Mouse (Mus musculus): ENCODE measurements around the gene Trim25. TPM values are rescaled to one million over a fixed set of nuclear protein-coding genes. Genes with fewer than 3 reads are reported as not detected.

Gene Trim25
- polyA plus RNA-seq, 1 experiment from 2014 or later = 4.3 TPM

DNA sequence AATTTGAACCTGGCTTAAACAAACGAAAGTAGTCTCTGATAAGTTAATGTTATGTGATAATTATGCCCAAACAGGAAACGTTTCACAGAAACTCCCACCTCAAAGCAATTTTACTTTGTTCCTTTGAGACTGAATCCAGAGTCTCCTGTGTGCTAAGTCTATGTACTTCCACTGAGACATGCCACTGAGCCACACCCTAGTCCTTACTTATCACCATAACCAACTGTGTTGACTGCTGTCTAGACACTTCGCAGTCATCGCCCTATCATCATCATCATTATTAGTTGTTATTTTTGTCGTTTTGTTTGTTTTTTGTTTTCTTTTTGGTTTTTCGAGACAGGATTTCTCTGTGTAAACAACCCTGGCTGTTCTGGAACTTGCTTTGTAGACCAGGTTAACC lies 65.1 kb downstream of the Trim25 start:
- no peak overlapping the region for H3K9ac ChIP-seq
- no peak overlapping the region for H3K4me3 ChIP-seq (replicated peaks; ENCODE audit: low read length)
- H3K36me3 ChIP-seq (replicated peaks; ENCODE audit: control insufficient read depth, insufficient read depth) = no peaks in the 10 kb centered on the region
- DNase-seq (ENCODE audit: low spot score) (no peak), ATAC-seq (ENCODE audit: low FRiP score) (no peak)
- H3K9me3 ChIP-seq (ENCODE audit: control insufficient read depth, low read length) = no peaks in the 10 kb centered on the region
- H3K4me2 ChIP-seq (replicated peaks) = no peak overlapping the region
- peaks cover 3% of the 10 kb centered on the region for H3K4me1 ChIP-seq (replicated peaks; ENCODE audit: control insufficient read depth, insufficient read depth, low read length)
- no peak overlapping the region for H3K27ac ChIP-seq
- no peaks in the 10 kb centered on the region for H3K27me3 ChIP-seq (ENCODE audit: control insufficient read depth, insufficient read depth, low read length)
- WGBS = 83% methylated on average over 6 of the region's 6 CpGs

DNA sequence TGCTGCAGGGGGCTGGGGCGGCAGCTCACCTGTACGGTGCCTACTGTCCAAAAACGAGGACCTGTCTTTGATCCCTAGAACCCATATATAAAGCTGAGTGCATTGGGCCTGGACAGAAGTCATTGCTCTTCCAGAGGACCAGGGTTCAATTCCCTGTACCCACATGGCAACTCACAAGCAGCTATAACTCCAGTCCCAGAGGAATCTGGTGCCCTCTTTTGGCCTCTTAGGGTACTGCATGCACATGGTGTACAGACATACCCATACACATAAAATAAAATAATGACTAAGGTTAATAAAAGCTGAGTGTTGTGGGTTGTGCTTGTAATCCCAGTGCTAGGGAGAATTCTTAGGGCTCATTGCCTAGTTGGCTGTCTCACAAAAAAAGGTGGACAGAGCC lies 66.1 kb downstream of the Trim25 start:
- ATAC-seq (ENCODE audit: low FRiP score) (no peak), DNase-seq (ENCODE audit: low spot score) (no peak)
- H3K36me3 ChIP-seq (replicated peaks; ENCODE audit: control insufficient read depth, insufficient read depth) = no peaks in the 10 kb centered on the region
- no peak overlapping the region for H3K4me3 ChIP-seq (replicated peaks; ENCODE audit: low read length)
- no peak overlapping the region for H3K4me2 ChIP-seq (replicated peaks)
- H3K27me3 ChIP-seq (ENCODE audit: control insufficient read depth, insufficient read depth, low read length) = no peaks in the 10 kb centered on the region
- H3K4me1 ChIP-seq (replicated peaks; ENCODE audit: control insufficient read depth, insufficient read depth, low read length) = no peaks in the 10 kb centered on the region
- WGBS = 98% methylated on average over 3 of the region's 3 CpGs
- H3K27ac ChIP-seq = no peak overlapping the region
- no peak overlapping the region for H3K9ac ChIP-seq
- H3K9me3 ChIP-seq (ENCODE audit: control insufficient read depth, low read length) = no peaks in the 10 kb centered on the region

- Histone ChIP-seq H3K36me3 (replicated peaks; ENCODE audit: control insufficient read depth, insufficient read depth) (no peaks in the 10 kb centered on the region), H3K4me3 (replicated peaks; ENCODE audit: low read length) (no peak overlapping the region), H3K4me2 (replicated peaks) (no peak overlapping the region), H3K27me3 (ENCODE audit: control insufficient read depth, insufficient read depth, low read length) (no peaks in the 10 kb centered on the region), H3K27ac (no peak overlapping the region), H3K9ac (no peak overlapping the region), H3K4me1 (replicated peaks; ENCODE audit: control insufficient read depth, insufficient read depth, low read length) (no peaks in the 10 kb centered on the region), H3K9me3 (ENCODE audit: control insufficient read depth, low read length) (no peaks in the 10 kb centered on the region)
- 74% methylated on average over 6 of the region's 6 CpGs for WGBS
- DNase-seq (ENCODE audit: low spot score) (no peak), ATAC-seq (ENCODE audit: low FRiP score) (no peak)
Measured at GRCm38 (mm10) chr11:89066126-89066525, 67.0 kb downstream of the Trim25 start.

DNA sequence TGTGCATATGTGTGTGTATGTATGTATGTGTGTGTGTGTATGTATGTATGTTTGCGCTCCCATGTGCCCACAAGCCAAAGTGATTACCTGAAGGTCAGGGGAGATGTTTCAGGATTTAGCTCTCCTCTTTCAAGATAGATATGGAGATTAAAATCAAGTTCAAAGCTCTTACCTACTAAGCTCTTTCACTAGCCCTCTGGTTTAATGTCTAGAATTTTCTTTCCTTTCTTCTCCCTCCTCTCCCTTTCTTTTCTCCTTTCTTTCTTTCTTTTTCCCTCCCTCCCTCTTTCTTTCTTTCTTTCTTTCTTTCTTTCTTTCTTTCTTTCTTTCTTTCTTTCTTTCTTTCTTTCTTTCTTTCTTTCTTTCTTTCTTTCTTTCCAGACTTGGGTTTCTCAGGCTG lies 67.6 kb downstream of the Trim25 start, which contains the start of gene Dgke:
Gene Dgke (minus strand): TSS at position 101 of the 400 bp plus-strand sequence.
- no peaks in the 10 kb centered on the region for H3K27me3 ChIP-seq (ENCODE audit: control insufficient read depth, insufficient read depth, low read length)
- no peaks in the 10 kb centered on the region for H3K4me1 ChIP-seq (replicated peaks; ENCODE audit: control insufficient read depth, insufficient read depth, low read length)
- H3K9me3 ChIP-seq (ENCODE audit: control insufficient read depth, low read length) = no peaks in the 10 kb centered on the region
- H3K4me2 ChIP-seq (replicated peaks) = no peak within 1 kb of the TSS
- ATAC-seq (ENCODE audit: low FRiP score) (no peak), DNase-seq (ENCODE audit: low spot score) (no peak)
- 100% methylated on average over 1 of the region's 1 CpGs for WGBS
- H3K36me3 ChIP-seq (replicated peaks; ENCODE audit: control insufficient read depth, insufficient read depth) = no peaks in the 10 kb centered on the region
- H3K9ac ChIP-seq = no peak within 1 kb of the TSS; the same call in 1 of the 2 replicates
- H3K27ac ChIP-seq = no peak within 1 kb of the TSS
- no peak within 1 kb of the TSS for H3K4me3 ChIP-seq (replicated peaks; ENCODE audit: low read length)

GRCm38 (mm10) chr11:89067301-89067822 lies 68.2 kb downstream of the Trim25 start:
- no peak overlapping the region for H3K27ac ChIP-seq
- WGBS = 73% methylated on average over 6 of the region's 6 CpGs
- no peak for ATAC-seq (ENCODE audit: low FRiP score)
- no peaks in the 10 kb centered on the region for H3K27me3 ChIP-seq (ENCODE audit: control insufficient read depth, insufficient read depth, low read length)
- H3K36me3 ChIP-seq (replicated peaks; ENCODE audit: control insufficient read depth, insufficient read depth) = no peaks in the 10 kb centered on the region
- no peak for DNase-seq (ENCODE audit: low spot score)
- H3K4me1 ChIP-seq (replicated peaks; ENCODE audit: control insufficient read depth, insufficient read depth, low read length) = no peaks in the 10 kb centered on the region
- no peak overlapping the region; the same call in 1 of the 2 replicates for H3K9ac ChIP-seq
- no peaks in the 10 kb centered on the region for H3K9me3 ChIP-seq (ENCODE audit: control insufficient read depth, low read length)
- H3K4me3 ChIP-seq (replicated peaks; ENCODE audit: low read length) = no peak overlapping the region
- no peak overlapping the region for H3K4me2 ChIP-seq (replicated peaks)

DNA sequence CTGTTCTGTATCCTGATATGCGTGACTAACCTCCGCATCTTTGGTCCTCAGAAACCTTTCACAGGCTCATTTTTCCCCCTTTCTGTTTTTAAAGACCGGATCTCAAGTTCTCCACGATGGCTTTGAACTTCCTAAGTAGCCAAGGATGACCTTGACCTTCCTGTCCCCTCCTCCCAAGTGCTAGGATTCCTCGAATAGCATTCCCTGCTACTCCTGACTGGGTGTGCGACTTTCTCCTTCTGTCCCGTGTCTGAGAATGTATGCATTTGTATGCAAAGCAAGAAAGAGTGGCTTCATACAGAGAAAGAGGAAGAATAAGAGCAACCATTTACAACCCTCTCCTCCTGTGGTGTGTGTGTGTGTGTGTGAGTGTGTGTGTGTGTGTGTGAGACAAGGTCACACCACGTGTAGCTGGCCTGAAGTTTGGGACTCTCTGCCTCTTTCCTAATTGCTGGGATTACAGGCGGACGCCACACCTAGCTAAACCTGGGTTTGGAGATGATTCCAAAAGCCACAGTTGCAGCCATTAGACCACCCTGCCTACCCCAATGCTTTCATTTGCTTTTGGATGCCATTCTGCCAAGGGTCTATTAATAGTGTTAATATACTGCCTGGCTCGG lies 68.8 kb downstream of the Trim25 start:
- ATAC-seq (ENCODE audit: low FRiP score) = no peak
- 65% methylated on average over 11 of the region's 11 CpGs for WGBS
- no peak overlapping the region for H3K9ac ChIP-seq
- DNase-seq (ENCODE audit: low spot score) = no peak
- H3K27me3 ChIP-seq (ENCODE audit: control insufficient read depth, insufficient read depth, low read length) = no peaks in the 10 kb centered on the region
- no peaks in the 10 kb centered on the region for H3K9me3 ChIP-seq (ENCODE audit: control insufficient read depth, low read length)
- H3K36me3 ChIP-seq (replicated peaks; ENCODE audit: control insufficient read depth, insufficient read depth) = no peaks in the 10 kb centered on the region
- H3K27ac ChIP-seq = no peak overlapping the region
- H3K4me1 ChIP-seq (replicated peaks; ENCODE audit: control insufficient read depth, insufficient read depth, low read length) = no peaks in the 10 kb centered on the region
- H3K4me2 ChIP-seq (replicated peaks) = no peak overlapping the region
- no peak overlapping the region for H3K4me3 ChIP-seq (replicated peaks; ENCODE audit: low read length)

DNA sequence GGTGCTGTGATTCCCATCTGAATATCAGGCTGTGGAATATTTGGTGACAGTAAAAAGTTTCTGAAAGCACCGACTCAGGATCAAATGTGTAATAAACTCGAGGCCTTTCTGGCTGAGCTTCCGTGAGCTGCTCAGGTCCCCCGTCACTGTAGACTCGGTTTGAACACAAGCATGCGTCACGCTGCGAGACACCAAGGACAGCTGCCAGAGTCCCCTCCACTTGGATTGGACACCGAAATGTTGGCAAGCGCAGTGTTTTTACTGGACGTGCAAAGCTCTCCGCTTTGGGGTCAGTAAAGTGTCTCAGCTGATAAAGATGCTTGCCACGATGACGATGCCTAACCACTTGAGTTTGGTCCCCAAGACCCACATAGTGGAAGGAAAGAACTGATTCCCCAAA lies 69.5 kb downstream of the Trim25 start:
- no peaks in the 10 kb centered on the region for H3K4me1 ChIP-seq (replicated peaks; ENCODE audit: control insufficient read depth, insufficient read depth, low read length)
- 93% methylated on average over 14 of the region's 14 CpGs for WGBS
- H3K36me3 ChIP-seq (replicated peaks; ENCODE audit: control insufficient read depth, insufficient read depth) = no peaks in the 10 kb centered on the region
- DNase-seq (ENCODE audit: low spot score) (no peak), ATAC-seq (ENCODE audit: low FRiP score) (no peak)
- no peak overlapping the region for H3K27ac ChIP-seq
- H3K4me3 ChIP-seq (replicated peaks; ENCODE audit: low read length) = no peak overlapping the region
- H3K9me3 ChIP-seq (ENCODE audit: control insufficient read depth, low read length) = no peaks in the 10 kb centered on the region
- H3K9ac ChIP-seq = no peak overlapping the region
- no peak overlapping the region for H3K4me2 ChIP-seq (replicated peaks)
- H3K27me3 ChIP-seq (ENCODE audit: control insufficient read depth, insufficient read depth, low read length) = no peaks in the 10 kb centered on the region

DNA sequence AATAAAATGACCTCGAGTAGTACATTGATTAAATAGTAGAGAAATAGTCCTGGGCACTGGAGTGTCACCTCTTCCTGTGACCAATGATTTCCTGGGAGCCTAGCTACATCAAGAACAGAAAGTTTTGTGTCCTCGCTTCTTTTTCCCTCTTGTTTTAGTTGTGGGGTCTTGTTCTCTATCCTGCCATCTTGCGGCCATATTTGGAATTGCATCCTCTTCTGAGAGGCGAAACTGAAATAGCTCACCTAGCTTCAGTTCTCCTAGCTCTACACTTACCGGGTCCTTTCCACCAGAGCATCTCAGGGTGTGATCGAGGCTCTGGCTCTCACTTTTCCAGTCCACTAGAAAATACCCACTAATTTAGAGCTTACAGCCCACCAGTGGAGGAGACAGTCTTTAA lies 70.1 kb downstream of the Trim25 start:
- no peak overlapping the region for H3K4me2 ChIP-seq (replicated peaks)
- no peak overlapping the region for H3K27ac ChIP-seq
- no peak overlapping the region for H3K9ac ChIP-seq
- no peak for ATAC-seq (ENCODE audit: low FRiP score)
- no peaks in the 10 kb centered on the region for H3K27me3 ChIP-seq (ENCODE audit: control insufficient read depth, insufficient read depth, low read length)
- H3K4me1 ChIP-seq (replicated peaks; ENCODE audit: control insufficient read depth, insufficient read depth, low read length) = no peaks in the 10 kb centered on the region
- H3K9me3 ChIP-seq (ENCODE audit: control insufficient read depth, low read length) = no peaks in the 10 kb centered on the region
- no peak overlapping the region for H3K4me3 ChIP-seq (replicated peaks; ENCODE audit: low read length)
- DNase-seq (ENCODE audit: low spot score) = peak; percentile 73
- 20% methylated on average over 6 of the region's 6 CpGs for WGBS
- H3K36me3 ChIP-seq (replicated peaks; ENCODE audit: control insufficient read depth, insufficient read depth) = no peaks in the 10 kb centered on the region

Measured in hindbrain, embryonic 14.5 days (tissue).